Mouse (Mus musculus) liver, embryonic 11.5 days (tissue): ENCODE results near the gene Uncx. TPM values are rescaled to one million over a fixed set of nuclear protein-coding genes. Genes with fewer than 3 reads are reported as not detected.

ENCODE experiments used
- ATAC-seq: fragments of 200-750 bp; cut with Nextera tagmentation; replicated peaks from 2 replicates; pipeline ENCODE4 v1.8.0; 2017; ENCODE audit warnings: moderate number of reproducible peaks, mild to moderate bottlenecking, moderate TSS enrichment, moderate library complexity; ENCODE audit not compliant: low FRiP score
- DNase-seq: peaks from one replicate; pipeline ENCODE4 v3.0.0-alpha.2; 2017; ENCODE audit warnings: low spot score
- H3K27ac ChIP-seq: fragments of 300-500 bp; sonication (generic); 2 replicates; pipeline ENCODE4 v1.5.1; 2014; ENCODE audit warnings: mild to moderate bottlenecking, low read depth, low read length, control low read depth
- H3K27me3 ChIP-seq: fragments of 300-500 bp; sonication (generic); replicated peaks from 2 replicates; pipeline ENCODE4 v1.6.1; 2014; ENCODE audit warnings: low read length, mixed read lengths; ENCODE audit not compliant: control insufficient read depth, insufficient read depth
- H3K36me3 ChIP-seq: fragments of 300-500 bp; sonication (generic); 2 replicates; pipeline ENCODE4 v1.6.1; 2014; ENCODE audit warnings: mild to moderate bottlenecking, low read length, moderate library complexity, mixed read lengths; ENCODE audit not compliant: control insufficient read depth, insufficient read depth
- H3K4me1 ChIP-seq: fragments of 300-500 bp; sonication (generic); replicated peaks from 2 replicates; pipeline ENCODE4 v1.6.1; 2014; ENCODE audit warnings: low read length, mixed read lengths; ENCODE audit not compliant: control insufficient read depth, insufficient read depth
- H3K4me2 ChIP-seq: fragments of 300-500 bp; sonication (generic); 2 replicates; pipeline ENCODE4 v1.6.1; 2014; ENCODE audit warnings: mild to moderate bottlenecking, control low read depth, moderate library complexity
- H3K4me3 ChIP-seq: fragments of 300-500 bp; sonication (generic); 2 replicates; pipeline ENCODE4 v1.5.1; 2014; ENCODE audit warnings: low read depth, low read length, control low read depth
- H3K9ac ChIP-seq: fragments of 300-500 bp; sonication (generic); 2 replicates; pipeline ENCODE4 v1.6.1; 2014; ENCODE audit warnings: low read depth, low read length, control low read depth
- H3K9me3 ChIP-seq: fragments of 300-500 bp; sonication (generic); 2 replicates; pipeline ENCODE4 v1.6.1; 2016; ENCODE audit warnings: low read length, inconsistent platforms, mixed read lengths; ENCODE audit not compliant: control insufficient read depth
- WGBS: fragments of 180-500 bp; shearing (Covaris S2); extraction: QIAGEN DNeasy Blood & Tissue Kit; methylation state at CpG from one replicate; pipeline ENCODE4 v1.1.7; 2014; 5-methylcytosine and 5-hydroxymethylcytosine counted together
- polyA plus RNA-seq: library from polyadenylated mRNA; unstranded; fragments of >200 nt; fragmentation: Nextera tagmentation; extraction: Ambion mirVana; gene quantifications from 2 replicates; pipeline ENCODE4 v1.2.1, GENCODE M21; 2014

Gene Uncx
- polyA plus RNA-seq, 1 experiment from 2014 or later: not detected

DNA sequence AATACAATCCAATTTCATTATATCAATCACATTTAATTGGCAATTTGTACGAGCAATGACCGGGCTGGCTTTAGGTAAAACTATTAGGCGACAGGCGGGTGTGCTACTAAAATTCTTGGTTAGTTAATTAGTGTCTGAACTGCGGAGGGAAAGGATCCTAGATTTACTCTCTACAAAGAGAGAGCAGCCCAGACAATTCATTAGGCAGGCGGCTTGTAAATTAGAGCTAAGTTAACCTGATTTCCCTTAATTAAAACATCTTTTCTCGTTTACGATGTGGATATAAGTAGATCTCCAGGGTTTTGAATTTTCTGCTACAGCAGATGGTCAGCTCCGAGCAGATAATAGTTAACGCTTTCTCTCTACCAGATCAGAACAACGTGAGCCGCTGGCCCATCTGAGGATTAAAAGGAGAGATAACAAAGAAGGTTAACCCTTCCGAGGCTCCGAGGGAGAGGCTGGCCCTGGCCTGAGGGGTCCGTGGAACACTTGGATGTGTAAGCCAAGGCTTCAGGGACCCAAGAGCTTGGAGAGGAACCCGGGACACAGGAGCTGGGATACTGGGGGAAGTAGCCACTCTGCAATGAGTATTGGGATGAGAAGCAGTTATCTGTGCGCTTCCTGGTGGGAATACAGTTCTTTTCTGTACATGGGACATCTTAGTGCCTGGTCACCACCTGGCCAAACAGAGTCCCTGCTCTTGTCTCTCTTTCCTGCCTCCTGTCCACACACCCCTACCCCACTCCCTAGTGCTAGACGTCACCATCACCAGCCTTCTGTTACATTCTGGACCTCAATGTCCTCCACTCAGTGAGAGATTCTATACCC, 6.2 kb upstream of the Uncx start:
- H3K9me3 ChIP-seq: no peaks in the 10 kb centered on the region
- no peak overlapping the region for H3K4me3 ChIP-seq
- no peak overlapping the region for H3K9ac ChIP-seq
- no peaks in the 10 kb centered on the region for H3K36me3 ChIP-seq
- no peak overlapping the region for H3K4me2 ChIP-seq
- H3K27ac ChIP-seq: no peak overlapping the region
- DNase-seq: no peak
- H3K27me3 ChIP-seq: peaks cover 98% of the 10 kb centered on the region
- no peaks in the 10 kb centered on the region for H3K4me1 ChIP-seq
- 7% methylated on average over 18 of the region's 18 CpGs for WGBS
- no peak for ATAC-seq

DNA sequence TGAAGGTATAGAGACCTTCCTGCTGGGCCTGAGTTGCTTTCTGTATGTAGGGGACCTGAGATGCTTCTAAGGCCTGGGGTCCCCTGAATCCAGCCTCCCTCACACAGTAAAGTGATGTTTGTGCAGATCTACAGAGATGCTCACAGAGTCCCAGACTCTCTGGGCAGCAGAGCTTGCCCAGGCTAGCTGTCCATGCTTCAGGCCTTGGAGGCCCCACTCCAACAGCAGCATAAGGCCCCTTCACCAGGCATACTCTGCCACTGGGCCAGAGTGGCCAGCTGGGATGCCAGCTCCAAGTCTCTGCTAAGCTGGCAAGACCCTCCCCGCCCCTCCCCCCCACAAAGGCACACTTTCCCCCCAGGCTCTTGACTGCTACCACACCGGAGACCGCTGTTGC, 5.6 kb upstream of the Uncx start:
- DNase-seq (no peak), ATAC-seq (no peak)
- H3K36me3 ChIP-seq: no peaks in the 10 kb centered on the region
- no peak overlapping the region for H3K4me2 ChIP-seq
- no peak overlapping the region for H3K4me3 ChIP-seq
- H3K27me3 ChIP-seq: peaks cover 98% of the 10 kb centered on the region
- H3K9me3 ChIP-seq: no peaks in the 10 kb centered on the region
- no peak overlapping the region for H3K9ac ChIP-seq
- 2% methylated on average over 3 of the region's 3 CpGs for WGBS
- no peak overlapping the region for H3K27ac ChIP-seq
- no peaks in the 10 kb centered on the region for H3K4me1 ChIP-seq

- Histone ChIP-seq H3K4me3 (no peak overlapping the region), H3K36me3 (no peaks in the 10 kb centered on the region), H3K9me3 (no peaks in the 10 kb centered on the region), H3K4me1 (no peaks in the 10 kb centered on the region), H3K27ac (no peak overlapping the region), H3K9ac (no peak overlapping the region), H3K27me3 (peaks cover 100% of the 10 kb centered on the region), H3K4me2 (no peak overlapping the region)
- 3% methylated on average over 44 of the region's 44 CpGs for WGBS
- DNase-seq (no peak), ATAC-seq (no peak)
Observed at GRCm38 (mm10) chr5:139541151-139542042, 1.9 kb upstream of the Uncx start.

DNA sequence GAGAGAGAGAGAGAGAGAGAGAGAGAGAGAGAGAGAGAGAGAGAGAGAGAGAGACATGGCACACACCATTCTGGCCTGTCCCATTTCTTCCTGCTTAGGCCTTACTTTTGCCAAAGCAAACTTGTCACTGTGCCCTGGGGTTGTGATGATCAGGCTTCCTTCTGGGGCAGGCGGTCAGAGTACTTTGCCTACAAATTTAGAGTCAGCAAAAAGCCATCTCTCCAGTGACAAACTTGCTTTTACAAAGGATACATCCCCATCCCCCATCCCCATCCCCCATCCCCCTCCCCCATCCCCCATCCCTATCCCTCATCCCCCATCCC, 1.3 kb upstream of the Uncx start:
- 6% methylated on average over 1 of the region's 1 CpGs for WGBS

GRCm38 (mm10) chr5:139542556-139542955, 738 bp upstream of the Uncx start:
- WGBS: 1% methylated on average over 5 of the region's 5 CpGs
- H3K27me3 ChIP-seq: peaks cover 100% of the 10 kb centered on the region
- no peaks in the 10 kb centered on the region for H3K4me1 ChIP-seq
- DNase-seq (no peak), ATAC-seq (no peak)
- no peaks in the 10 kb centered on the region for H3K36me3 ChIP-seq
- no peak overlapping the region for H3K9ac ChIP-seq
- H3K4me2 ChIP-seq: no peak overlapping the region
- no peak overlapping the region for H3K27ac ChIP-seq
- no peaks in the 10 kb centered on the region for H3K9me3 ChIP-seq
- no peak overlapping the region for H3K4me3 ChIP-seq

More for the DNA sequence above, 1.3 kb upstream of the Uncx start:
- H3K4me3 ChIP-seq: no peak overlapping the region
- H3K9me3 ChIP-seq: no peaks in the 10 kb centered on the region
- H3K9ac ChIP-seq: no peak overlapping the region
- no peaks in the 10 kb centered on the region for H3K36me3 ChIP-seq
- no peak for DNase-seq
- ATAC-seq: no peak
- H3K27me3 ChIP-seq: peaks cover 100% of the 10 kb centered on the region
- no peaks in the 10 kb centered on the region for H3K4me1 ChIP-seq
- no peak overlapping the region for H3K4me2 ChIP-seq
- H3K27ac ChIP-seq: no peak overlapping the region

GRCm38 (mm10) chr5:139543650-139544270, 466 bp downstream of the Uncx start:
- Histone ChIP-seq H3K4me2 (peak overlapping the region; percentile 31; the same call in 1 of the 2 replicates), H3K4me1 (no peaks in the 10 kb centered on the region), H3K36me3 (no peaks in the 10 kb centered on the region), H3K27me3 (peaks cover 100% of the 10 kb centered on the region), H3K4me3 (peak overlapping the region; percentile 14), H3K9me3 (no peaks in the 10 kb centered on the region), H3K9ac (no peak overlapping the region), H3K27ac (no peak overlapping the region)
- 1% methylated on average over 71 of the region's 71 CpGs for WGBS
- ATAC-seq (no peak), DNase-seq (no peak)

DNA sequence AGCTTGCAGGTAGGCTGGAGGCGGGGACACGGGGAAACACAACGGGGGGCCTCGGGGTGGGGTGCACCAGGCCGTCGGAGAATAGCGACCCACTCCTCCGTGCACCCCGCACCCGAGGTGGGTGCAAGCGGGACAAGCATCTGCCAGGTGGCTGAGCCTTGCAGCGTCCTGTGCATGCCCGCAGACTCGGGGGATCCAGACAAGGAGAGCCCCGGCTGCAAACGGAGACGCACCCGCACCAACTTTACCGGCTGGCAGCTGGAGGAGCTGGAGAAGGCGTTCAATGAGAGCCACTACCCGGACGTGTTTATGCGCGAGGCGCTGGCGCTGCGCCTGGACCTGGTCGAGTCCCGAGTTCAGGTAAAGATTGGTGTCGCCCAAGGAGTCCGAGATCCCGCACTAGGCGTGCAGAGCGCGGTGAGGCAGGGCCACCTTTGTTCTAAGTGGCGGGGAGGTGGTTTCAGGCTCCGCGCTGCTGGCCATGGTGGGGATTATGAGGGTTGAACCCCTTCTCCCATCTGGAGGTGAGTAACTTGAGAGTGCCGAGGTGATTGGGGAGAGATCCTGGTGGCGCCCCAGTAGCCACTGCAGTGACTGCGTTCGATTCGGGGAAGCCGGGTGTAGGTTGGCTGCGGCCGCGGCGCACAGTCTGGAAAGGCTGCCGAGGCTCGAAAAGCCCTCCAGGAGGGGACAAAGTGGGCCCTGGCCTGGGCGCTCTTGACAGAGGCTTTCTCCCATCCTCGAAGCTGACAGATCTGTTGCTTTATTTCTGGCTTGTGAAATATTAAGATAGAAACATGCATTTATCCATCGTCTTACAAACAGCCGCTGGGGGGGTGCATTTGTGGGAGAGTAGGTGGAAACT, 1.2 kb downstream of the Uncx start:
- Histone ChIP-seq H3K27me3 (peaks cover 100% of the 10 kb centered on the region), H3K9ac (no peak overlapping the region), H3K4me3 (0 out of 2 replicates have a peak overlapping the region, but pooled peaks have one; percentile 14), H3K4me2 (no peak overlapping the region), H3K27ac (no peak overlapping the region), H3K36me3 (no peaks in the 10 kb centered on the region), H3K4me1 (no peaks in the 10 kb centered on the region), H3K9me3 (no peaks in the 10 kb centered on the region)
- no peak for ATAC-seq
- DNase-seq: no peak
- WGBS: 2% methylated on average over 54 of the region's 54 CpGs

DNA sequence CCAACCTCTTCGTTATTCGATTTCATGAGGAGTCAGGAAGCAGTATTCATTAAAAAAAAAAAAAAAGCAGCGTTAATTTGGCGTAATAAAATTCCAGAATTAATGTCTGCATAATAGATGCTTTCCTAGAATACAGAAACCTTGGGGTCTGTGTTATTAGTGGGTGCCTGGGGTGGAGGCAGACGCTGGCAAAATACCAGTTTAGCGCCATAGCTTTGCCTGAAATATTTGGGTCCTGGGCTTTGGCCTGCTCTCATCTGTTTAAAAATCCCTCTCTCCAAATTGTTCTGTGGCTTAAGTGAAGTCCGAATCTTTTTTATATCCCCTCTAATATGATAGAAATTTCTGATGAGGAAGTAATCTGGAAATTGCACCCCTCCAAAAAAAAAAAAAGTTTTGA, 1.9 kb downstream of the Uncx start:
- Histone ChIP-seq H3K4me3 (no peak overlapping the region), H3K9ac (no peak overlapping the region)
- 3% methylated on average over 7 of the region's 7 CpGs for WGBS

More for the DNA sequence above, 1.9 kb downstream of the Uncx start:
- DNase-seq (no peak), ATAC-seq (no peak)
- Histone ChIP-seq H3K4me1 (no peaks in the 10 kb centered on the region), H3K4me2 (no peak overlapping the region), H3K9me3 (no peaks in the 10 kb centered on the region), H3K27ac (no peak overlapping the region), H3K36me3 (no peaks in the 10 kb centered on the region), H3K27me3 (peaks cover 100% of the 10 kb centered on the region)
